Mouse (Mus musculus) olfactory bulb, adult 2 months (tissue): ENCODE measurements around the gene Fam189a1. TPM values are rescaled to one million over a fixed set of nuclear protein-coding genes. Genes with fewer than 3 reads are reported as not detected.

Experiments used
- H3K27ac ChIP-seq: fragments of 200-500 bp; 2 replicates; pipeline ENCODE4 v1.5.1; 2012; ENCODE audit warnings: low read depth, low read length; ENCODE audit not compliant: insufficient read depth
- H3K4me1 ChIP-seq: fragments of 200-500 bp; 2 replicates; pipeline ENCODE4 v1.6.1; 2012; ENCODE audit warnings: low read length; ENCODE audit not compliant: control insufficient read depth, insufficient read depth
- H3K4me3 ChIP-seq: fragments of 200-500 bp; 2 replicates; pipeline ENCODE4 v1.5.1; 2012; ENCODE audit warnings: mild to moderate bottlenecking, low read depth, low read length, moderate library complexity; ENCODE audit not compliant: insufficient read depth
- CTCF ChIP-seq: fragments of 200-500 bp; IDR thresholded peaks from 2 replicates; pipeline ENCODE4 v1.5.1; 2012; ENCODE audit warnings: low read depth, mild to moderate bottlenecking, low read length, moderate library complexity; ENCODE audit not compliant: insufficient read depth
- POLR2A ChIP-seq: fragments of 200-500 bp; IDR thresholded peaks from 2 replicates; pipeline ENCODE4 v1.6.1; 2012; ENCODE audit warnings: mild to moderate bottlenecking, low read depth, low read length, moderate library complexity; ENCODE audit not compliant: insufficient read depth
- WGBS: fragments of 180-500 bp; shearing (Covaris S2); methylation state at CpG from one replicate; pipeline ENCODE4 v1.1.7; 2018; 5-methylcytosine and 5-hydroxymethylcytosine counted together
- polyA plus RNA-seq: library from polyadenylated mRNA; stranded (reverse); fragments of >200 nt; gene quantifications from 2 replicates; pipeline ENCODE4 v1.2.4, GENCODE M21; 2012; ENCODE audit warnings: low replicate concordance; ENCODE audit not compliant: missing spikeins, insufficient read depth, insufficient read length

Fam189a1 gene
- polyA plus RNA-seq, 1 experiment = not detected

- WGBS = 54% methylated on average over 5 of the region's 5 CpGs
- peaks cover 5% of the 10 kb centered on the region for H3K4me1 ChIP-seq
- H3K27ac ChIP-seq = 0 out of 2 replicates have a peak overlapping the region, but pooled peaks have one; percentile 40
- no peak overlapping the region for H3K4me3 ChIP-seq
- TF ChIP-seq CTCF (no peak), POLR2A (no peak)
Measured at GRCm38 (mm10) chr7:64830214-64830995, 326.0 kb downstream of the Fam189a1 start.

- no peak overlapping the region for H3K27ac ChIP-seq
Measured at GRCm38 (mm10) chr7:64821081-64821480, 335.3 kb downstream of the Fam189a1 start.

GRCm38 (mm10) chr7:64819683-64820082 lies 336.7 kb downstream of the Fam189a1 start:
- 92% methylated on average over 9 of the region's 9 CpGs for WGBS
- no peak overlapping the region for H3K27ac ChIP-seq
- no peaks in the 10 kb centered on the region for H3K4me1 ChIP-seq
- TF ChIP-seq POLR2A = no peak
- TF ChIP-seq CTCF = no peak
- no peak overlapping the region for H3K4me3 ChIP-seq

More at GRCm38 (mm10) chr7:64821081-64821480, 335.3 kb downstream of the Fam189a1 start:
- TF ChIP-seq CTCF (no peak), POLR2A (no peak)
- WGBS = 94% methylated on average over 5 of the region's 5 CpGs
- Histone ChIP-seq H3K4me1 (no peaks in the 10 kb centered on the region), H3K4me3 (no peak overlapping the region)

GRCm38 (mm10) chr7:64808876-64809275 lies 347.5 kb downstream of the Fam189a1 start:
- H3K27ac ChIP-seq = no peak overlapping the region
- 68% methylated on average over 6 of the region's 6 CpGs for WGBS
- H3K4me1 ChIP-seq = peaks cover 4% of the 10 kb centered on the region; the same call in 1 of the 2 replicates
- TF ChIP-seq CTCF = no peak
- no peak for TF ChIP-seq POLR2A
- H3K4me3 ChIP-seq = no peak overlapping the region

- Histone ChIP-seq H3K27ac (no peak overlapping the region), H3K4me1 (peaks cover 4% of the 10 kb centered on the region; the same call in 1 of the 2 replicates), H3K4me3 (no peak overlapping the region)
- TF ChIP-seq POLR2A (no peak), CTCF (no peak)
- 61% methylated on average over 8 of the region's 8 CpGs for WGBS
Measured at GRCm38 (mm10) chr7:64805100-64805499, 351.3 kb downstream of the Fam189a1 start.

- Histone ChIP-seq H3K4me1 (no peaks in the 10 kb centered on the region), H3K4me3 (no peak overlapping the region), H3K27ac (no peak overlapping the region)
- TF ChIP-seq POLR2A (no peak), CTCF (no peak)
- WGBS = 86% methylated on average over 6 of the region's 6 CpGs
Measured at GRCm38 (mm10) chr7:64795554-64795953, 360.8 kb downstream of the Fam189a1 start.

GRCm38 (mm10) chr7:64792031-64792430 lies 364.3 kb downstream of the Fam189a1 start:
- no peak overlapping the region for H3K4me3 ChIP-seq
- TF ChIP-seq POLR2A (no peak), CTCF (no peak)
- 62% methylated on average over 8 of the region's 8 CpGs for WGBS

GRCm38 (mm10) chr7:64791145-64791544 lies 365.2 kb downstream of the Fam189a1 start:
- no peak overlapping the region for H3K27ac ChIP-seq
- H3K4me1 ChIP-seq = no peaks in the 10 kb centered on the region
- no peak overlapping the region for H3K4me3 ChIP-seq
- TF ChIP-seq CTCF = no peak
- no peak for TF ChIP-seq POLR2A
- WGBS = 84% methylated on average over 9 of the region's 9 CpGs

More at GRCm38 (mm10) chr7:64792031-64792430, 364.3 kb downstream of the Fam189a1 start:
- H3K4me1 ChIP-seq = no peaks in the 10 kb centered on the region
- no peak overlapping the region for H3K27ac ChIP-seq

- Histone ChIP-seq H3K4me3 (no peak overlapping the region), H3K27ac (no peak overlapping the region), H3K4me1 (peaks cover 9% of the 10 kb centered on the region)
- TF ChIP-seq CTCF (no peak), POLR2A (no peak)
- WGBS = 75% methylated on average over 3 of the region's 3 CpGs
Measured at GRCm38 (mm10) chr7:64785040-64785439, 371.3 kb downstream of the Fam189a1 start.

GRCm38 (mm10) chr7:64779501-64779900 lies 376.9 kb downstream of the Fam189a1 start:
- H3K27ac ChIP-seq = no peak overlapping the region
- WGBS = 31% methylated on average over 4 of the region's 4 CpGs
- TF ChIP-seq CTCF (no peak), POLR2A (no peak)
- H3K4me3 ChIP-seq = no peak overlapping the region
- peaks cover 17% of the 10 kb centered on the region for H3K4me1 ChIP-seq
